In genomic region chr14:54709054-54709453, GRCm38 (mm10) we compare ENCODE assay signal across 27 mouse cellular contexts. TPM values are rescaled to one million over a fixed set of nuclear protein-coding genes. Genes with fewer than 3 reads are reported as not detected.
DNase-seq lines count a peak whose midpoint lies in the region; ATAC-seq and TF ChIP-seq lines count a peak whose summit lies in the region.
"Had no signal": no experiment of that assay in that cellular context is flagged by ENCODE, and none has a peak within 500 bp of the region (broad histone marks: within the 10 kb centered on the region; RNA-seq: fewer than 3 reads in every experiment).

No protein-coding gene starts in this region.

- no peak overlapping the region for H3K4me2 ChIP-seq in liver, embryonic 16.5 days (ENCODE audit: low read depth, low read length)
- H3K4me2 ChIP-seq in liver, embryonic 12.5 days, result no peak overlapping the region
- H3K4me2 ChIP-seq: embryonic facial prominence, embryonic 13.5 days; embryonic facial prominence, embryonic 15.5 days; forebrain, embryonic 13.5 days; forebrain, embryonic 15.5 days had no signal

- no peak for TF ChIP-seq CTCF in MEL (IDR thresholded peaks at IDR 0.05 in 2 of 3, conservative IDR thresholded peaks at IDR 0.05 in 1 of 3; ENCODE audit: control insufficient read depth in 1 of 3, insufficient read depth in 1 of 3, low read depth in 2 of 3, low read length in 3 of 3, poor library complexity in 1 of 3, severe bottlenecking in 1 of 3)
- TF ChIP-seq CTCF in bone marrow, adult 2 months (IDR thresholded peaks at IDR 0.05; ENCODE audit: control insufficient read depth, insufficient read depth, low read length), result no peak

- WGBS in liver, embryonic 16.5 days (ENCODE audit: insufficient replicate concordance), result 36% methylated on average over 9 of the region's 9 CpGs
- WGBS in liver, embryonic 12.5 days (ENCODE audit: insufficient replicate concordance), result 39% methylated on average over 9 of the region's 9 CpGs
- WGBS in bone marrow, adult 2 months, result 59% methylated on average over 9 of the region's 9 CpGs

- H3K27ac ChIP-seq in liver, embryonic 16.5 days (ENCODE audit: low read length), result no peak overlapping the region
- no peak overlapping the region for H3K27ac ChIP-seq in liver, embryonic 12.5 days
- no peak overlapping the region for H3K27ac ChIP-seq in MEL (ENCODE audit: control insufficient read depth, low read depth, low read length)
- H3K27ac ChIP-seq in bone marrow, adult 2 months (ENCODE audit: control insufficient read depth, insufficient read depth, low read depth, low read length, poor library complexity), result peak overlapping the region; percentile 54
- H3K27ac ChIP-seq: embryonic facial prominence, embryonic 13.5 days; embryonic facial prominence, embryonic 15.5 days; forebrain, embryonic 10.5 days; forebrain, embryonic 13.5 days; forebrain, embryonic 15.5 days had no signal

- no peak overlapping the region for H3K4me3 ChIP-seq in liver, embryonic 16.5 days (ENCODE audit: low read depth, low read length)
- no peak overlapping the region for H3K4me3 ChIP-seq in liver, embryonic 12.5 days
- no peak overlapping the region for H3K4me3 ChIP-seq in MEL (ENCODE audit: control insufficient read depth in 1 of 2, insufficient read depth in 1 of 2, low read depth in 2 of 2, low read length in 2 of 2)
- H3K4me3 ChIP-seq in bone marrow, adult 2 months (replicated peaks; ENCODE audit: control insufficient read depth, low read depth, low read length), result peak overlapping the region; percentile 46
- H3K4me3 ChIP-seq: embryonic facial prominence, embryonic 13.5 days; embryonic facial prominence, embryonic 15.5 days; erythroblast, embryonic 14.5 days; forebrain, embryonic 10.5 days; forebrain, embryonic 13.5 days; forebrain, embryonic 15.5 days had no signal

- H3K79me2 ChIP-seq in MEL (ENCODE audit: control insufficient read depth, insufficient read depth, low read length, poor library complexity), result no peaks in the 10 kb centered on the region

- peak overlapping the region; percentile 4; the same call in 1 of the 2 replicates for H3K9ac ChIP-seq in liver, embryonic 16.5 days (ENCODE audit: low read depth, low read length)
- no peak overlapping the region for H3K9ac ChIP-seq in liver, embryonic 12.5 days
- H3K9ac ChIP-seq in MEL (ENCODE audit: control insufficient read depth, low read depth, low read length, poor library complexity, severe bottlenecking), result no peak overlapping the region
- H3K9ac ChIP-seq: embryonic facial prominence, embryonic 13.5 days; embryonic facial prominence, embryonic 15.5 days; forebrain, embryonic 13.5 days; forebrain, embryonic 15.5 days; forebrain, postnatal 0 days had no signal

- peaks cover 25% of the 10 kb centered on the region for H3K4me1 ChIP-seq in liver, embryonic 16.5 days (ENCODE audit: control insufficient read depth, low read depth, low read length)
- peaks cover 34% of the 10 kb centered on the region for H3K4me1 ChIP-seq in liver, embryonic 12.5 days
- peaks cover 7 to 27% of the 10 kb centered on the region in 2 experiments for H3K4me1 ChIP-seq in MEL (ENCODE audit: control insufficient read depth in 1 of 2, insufficient read depth in 2 of 2, low read length in 2 of 2)
- H3K4me1 ChIP-seq in bone marrow, adult 2 months (ENCODE audit: control insufficient read depth, insufficient read depth, low read length), result peaks cover 6% of the 10 kb centered on the region
- H3K4me1 ChIP-seq: forebrain, embryonic 13.5 days had no signal

- no peak for DNase-seq in MEL (ENCODE audit: low read depth, low spot score)
- no peak for DNase-seq in testis, postnatal 14 days (ENCODE audit: low spot score)
- DNase-seq: adrenal gland, adult 8-10 months; adrenal gland, postnatal 14 days; adrenal gland, postnatal 36 days; cerebellum, adult 11 months; cerebellum, adult 18-20 months; cerebellum, adult 8-10 months; cerebellum, adult 9-11 months; cerebellum, postnatal 14 days; cerebellum, postnatal 36 days; embryo, embryonic 11 days; forebrain, postnatal 0 days had no signal

- peaks cover 16% of the 10 kb centered on the region for H3K27me3 ChIP-seq in liver, embryonic 16.5 days (ENCODE audit: control insufficient read depth, insufficient read depth, low read depth, low read length)
- peaks cover 73% of the 10 kb centered on the region for H3K27me3 ChIP-seq in liver, embryonic 12.5 days (replicated peaks)
- H3K27me3 ChIP-seq in MEL (ENCODE audit: control insufficient read depth in 1 of 2, insufficient read depth in 2 of 2, low read length in 2 of 2), result peaks cover 3% of the 10 kb centered on the region in 2 experiments; a peak in 2 of 4 replicates
- H3K27me3 ChIP-seq: embryonic facial prominence, embryonic 13.5 days; embryonic facial prominence, embryonic 15.5 days; forebrain, embryonic 15.5 days had no signal

- no peak for TF ChIP-seq POLR2A in MEL (IDR thresholded peaks at IDR 0.05; ENCODE audit: control insufficient read depth in 1 of 2, insufficient read depth in 1 of 2, low read depth in 1 of 2, low read length in 2 of 2, poor library complexity in 1 of 2)
- TF ChIP-seq POLR2A in bone marrow, adult 2 months (IDR thresholded peaks at IDR 0.05; ENCODE audit: borderline replicate concordance, control insufficient read depth, low read depth, low read length), result no peak

- TF ChIP-seq EP300 in MEL (IDR thresholded peaks at IDR 0.05; ENCODE audit: low read depth in 1 of 2, low read length in 2 of 2), result 0 out of 4 replicates have a peak, but pooled peaks of 1 of the 2 experiments have one; percentile 10

- TF ChIP-seq RAD21 in MEL (IDR thresholded peaks at IDR 0.05; ENCODE audit: low read depth, low read length), result no peak

- no peaks in the 10 kb centered on the region for H3K36me3 ChIP-seq in liver, embryonic 16.5 days (ENCODE audit: control insufficient read depth, insufficient read depth)
- H3K36me3 ChIP-seq in liver, embryonic 12.5 days, result no peaks in the 10 kb centered on the region
- peaks cover 0 to 11% of the 10 kb centered on the region in 2 experiments; a peak in 2 of 4 replicates for H3K36me3 ChIP-seq in MEL (ENCODE audit: control insufficient read depth in 1 of 2, insufficient read depth in 2 of 2, low read length in 2 of 2)
- H3K36me3 ChIP-seq: embryonic facial prominence, embryonic 13.5 days; embryonic facial prominence, embryonic 15.5 days; forebrain, embryonic 10.5 days; forebrain, embryonic 15.5 days had no signal

- H3K9me3 ChIP-seq in liver, embryonic 16.5 days (replicated peaks; ENCODE audit: control insufficient read depth, low read length), result no peaks in the 10 kb centered on the region
- no peaks in the 10 kb centered on the region for H3K9me3 ChIP-seq in liver, embryonic 12.5 days (replicated peaks)
- H3K9me3 ChIP-seq in MEL (replicated peaks; ENCODE audit: insufficient read depth, low read length), result no peaks in the 10 kb centered on the region
- H3K9me3 ChIP-seq: embryonic facial prominence, embryonic 13.5 days; embryonic facial prominence, embryonic 15.5 days; forebrain, embryonic 10.5 days; forebrain, embryonic 13.5 days; forebrain, embryonic 15.5 days had no signal

- no peak for ATAC-seq in liver, embryonic 16.5 days (ENCODE audit: low read depth)
- ATAC-seq in liver, embryonic 12.5 days, result no peak
- ATAC-seq: activated CD4-positive, CD25-positive, alpha-beta regulatory T cell, adult 4 months; forebrain, embryonic 13.5 days; forebrain, embryonic 15.5 days; forebrain, postnatal 0 days; Patski had no signal

TF ChIP-seq in MEL, 35 proteins besides CTCF, POLR2A, EP300 and RAD21 (continues in another document):
- TF ChIP-seq POLR2AphosphoS5 (IDR thresholded peaks at IDR 0.05; ENCODE audit: borderline replicate concordance, low read depth, low read length), result no peak
- TF ChIP-seq GATA1 (IDR thresholded peaks at IDR 0.05; ENCODE audit: low read depth, low read length), result peak; percentile 64
- TF ChIP-seq ZC3H11A (IDR thresholded peaks at IDR 0.05; ENCODE audit: low read depth, low read length), result no peak
- TF ChIP-seq ELF1 (IDR thresholded peaks at IDR 0.05; ENCODE audit: low read depth, low read length), result no peak
- TF ChIP-seq RCOR1 (IDR thresholded peaks at IDR 0.05; ENCODE audit: low read depth, low read length), result peak; percentile 91
- 0 out of 2 replicates have a peak, but pooled peaks have one; percentile 46 for TF ChIP-seq TCF12 (IDR thresholded peaks at IDR 0.05; ENCODE audit: low read depth, low read length)

RNA-seq across cellular contexts. Expression of gene Cebpe, which starts 2.9 kb away (rescaled TPM):
- polyA plus RNA-seq in liver, embryonic 16.5 days (2015; fragmentation: Nextera tagmentation; extraction: Ambion mirVana), result 10.4 and 11.7 TPM in 2 replicates
- 3.3 and 3.7 TPM in 2 replicates for polyA plus RNA-seq in liver, embryonic 12.5 days (2016; fragmentation: Nextera tagmentation; extraction: Ambion mirVana)
- total RNA-seq in MEL (2012; rRNA removed), result not detected in 2 replicates
- under 1 TPM in 1 of 2 experiments, not detected in 1; 0.32 TPM for polyA plus RNA-seq in MEL (2012; ENCODE audit: insufficient read depth in 1 of 2, insufficient read length in 2 of 2, low read depth in 1 of 2, low replicate concordance in 2 of 2, missing spikeins in 1 of 2)
- polyA plus RNA-seq in bone marrow, adult 2 months (2011; ENCODE audit: insufficient read depth, insufficient read length, low replicate concordance, missing spikeins), result 41.3 and 90.9 TPM in 2 replicates
- total RNA-seq: adrenal gland, adult 8-10 months; adrenal gland, postnatal 14 days; adrenal gland, postnatal 36 days; ES-E14 had no signal
- polyA plus RNA-seq: activated CD4-positive, CD25-positive, alpha-beta regulatory T cell, adult 4 months; C2C12; embryonic facial prominence, embryonic 13.5 days; embryonic facial prominence, embryonic 15.5 days; forebrain, embryonic 10.5 days; forebrain, embryonic 13.5 days; forebrain, embryonic 15.5 days; forebrain, postnatal 0 days; Patski had no signal

RNA-seq across cellular contexts. Expression of gene Gm29776, which starts 10.4 kb away (rescaled TPM):
- polyA plus RNA-seq in liver, embryonic 16.5 days (2015; fragmentation: Nextera tagmentation; extraction: Ambion mirVana), result 0.05 and 0.06 TPM in 2 replicates
- 0.05 TPM in 1 of 2 replicates, not detected in the other for polyA plus RNA-seq in liver, embryonic 12.5 days (2016; fragmentation: Nextera tagmentation; extraction: Ambion mirVana)
- not detected in 2 replicates for total RNA-seq in MEL (2012; rRNA removed)
- not detected for polyA plus RNA-seq in MEL (2012; ENCODE audit: insufficient read depth in 1 of 2, insufficient read length in 2 of 2, low read depth in 1 of 2, low replicate concordance in 2 of 2, missing spikeins in 1 of 2)
- polyA plus RNA-seq in bone marrow, adult 2 months (2011; ENCODE audit: insufficient read depth, insufficient read length, low replicate concordance, missing spikeins), result not detected in 2 replicates
- total RNA-seq: adrenal gland, adult 18-20 months; adrenal gland, postnatal 14 days had no signal
- polyA plus RNA-seq: activated CD4-positive, CD25-positive, alpha-beta regulatory T cell, adult 4 months; C2C12; erythroblast, embryonic 14.5 days; forebrain, embryonic 10.5 days; forebrain, embryonic 13.5 days had no signal

RNA-seq across cellular contexts. Expression of gene Acin1, which starts 22.3 kb away (rescaled TPM):
- 43.5 and 45.1 TPM in 2 replicates for polyA plus RNA-seq in liver, embryonic 16.5 days (2015; fragmentation: Nextera tagmentation; extraction: Ambion mirVana)
- 74.1 and 76.0 TPM in 2 replicates for polyA plus RNA-seq in liver, embryonic 12.5 days (2016; fragmentation: Nextera tagmentation; extraction: Ambion mirVana)
- total RNA-seq in MEL (2012; rRNA removed), result 110 and 115 TPM in 2 replicates
- polyA plus RNA-seq in MEL (2012; ENCODE audit: insufficient read depth in 1 of 2, insufficient read length in 2 of 2, low read depth in 1 of 2, low replicate concordance in 2 of 2, missing spikeins in 1 of 2), result 100 to 1,000 TPM; 103 to 248 TPM
- 284 and 378 TPM in 2 replicates for polyA plus RNA-seq in bone marrow, adult 2 months (2011; ENCODE audit: insufficient read depth, insufficient read length, low replicate concordance, missing spikeins)

RNA-seq across cellular contexts. Expression of gene 1700123O20Rik, which starts 23.0 kb away (rescaled TPM):
- polyA plus RNA-seq in liver, embryonic 16.5 days (2015; fragmentation: Nextera tagmentation; extraction: Ambion mirVana), result 40.2 and 42.6 TPM in 2 replicates
- 51.6 and 53.9 TPM in 2 replicates for polyA plus RNA-seq in liver, embryonic 12.5 days (2016; fragmentation: Nextera tagmentation; extraction: Ambion mirVana)
- total RNA-seq in MEL (2012; rRNA removed), result 44.2 and 47.0 TPM in 2 replicates
- 10 to 100 TPM in 1 of 2 experiments, not detected in 1; 72.8 TPM for polyA plus RNA-seq in MEL (2012; ENCODE audit: insufficient read depth in 1 of 2, insufficient read length in 2 of 2, low read depth in 1 of 2, low replicate concordance in 2 of 2, missing spikeins in 1 of 2)
- 14.8 and 35.0 TPM in 2 replicates for polyA plus RNA-seq in bone marrow, adult 2 months (2011; ENCODE audit: insufficient read depth, insufficient read length, low replicate concordance, missing spikeins)
